9 mouse cellular contexts compared by ENCODE assay signal in genomic region chr16:36934841-36935620, GRCm38 (mm10). TPM values are rescaled to one million over a fixed set of nuclear protein-coding genes. Genes with fewer than 3 reads are reported as not detected.
DNase-seq lines count a peak whose midpoint lies in the region; ATAC-seq and TF ChIP-seq lines count a peak whose summit lies in the region.
"Had no signal": no experiment of that assay in that cellular context is flagged by ENCODE, and none has a peak within 500 bp of the region (broad histone marks: within the 10 kb centered on the region; RNA-seq: fewer than 3 reads in every experiment).

Gene Hcls1, plus strand, starts transcription at chr16:36934983.

- H3K4me2 ChIP-seq in forebrain, postnatal 0 days (ENCODE audit: low read depth): no peak within 1 kb of the TSS
- no peak within 1 kb of the TSS for H3K4me2 ChIP-seq in hindbrain, embryonic 14.5 days (replicated peaks)

- no peak for DNase-seq in left cerebral cortex, adult 2 months (ENCODE audit: extremely low spot score in 1 of 2, low spot score in 2 of 2)
- no peak for DNase-seq in left cerebral cortex, adult 8-10 months (ENCODE audit: low spot score in 2 of 2)
- DNase-seq in kidney, postnatal 36 days: peak; percentile 28 to 47
- DNase-seq in left cerebral cortex, adult 9 months (ENCODE audit: low spot score in 2 of 2): no peak
- DNase-seq in forebrain, postnatal 0 days: no peak
- DNase-seq in hindbrain, embryonic 14.5 days (ENCODE audit: low spot score): no peak

- peak within 1 kb of the TSS; percentile 24; the same call in 1 of the 2 replicates for H3K27ac ChIP-seq in left cerebral cortex, adult 2 months
- H3K27ac ChIP-seq in forebrain, postnatal 0 days (ENCODE audit: low read depth, low read length): no peak within 1 kb of the TSS
- H3K27ac ChIP-seq in hindbrain, embryonic 14.5 days: no peak within 1 kb of the TSS

- H3K4me3 ChIP-seq in left cerebral cortex, adult 2 months: no peak within 1 kb of the TSS
- peak within 1 kb of the TSS; percentile 39 for H3K4me3 ChIP-seq in erythroblast, embryonic 14.5 days (replicated peaks)
- no peak within 1 kb of the TSS for H3K4me3 ChIP-seq in forebrain, postnatal 0 days (ENCODE audit: low read depth, low read length)
- H3K4me3 ChIP-seq in hindbrain, embryonic 14.5 days (replicated peaks; ENCODE audit: low read length): no peak within 1 kb of the TSS
- H3K4me3 ChIP-seq: myocyte had no signal

- no peak for TF ChIP-seq CTCF in left cerebral cortex, adult 2 months (IDR thresholded peaks at IDR 0.05)
- TF ChIP-seq CTCF in forebrain, postnatal 0 days (IDR thresholded peaks at IDR 0.05; ENCODE audit: low read depth): no peak

- ATAC-seq in monocyte, adult 5-6 weeks (replicated peaks; ENCODE audit: insufficient number of reproducible peaks, low FRiP score, low TSS enrichment, poor library complexity, severe bottlenecking): peak; percentile 65
- ATAC-seq in forebrain, postnatal 0 days: no peak
- no peak for ATAC-seq in hindbrain, embryonic 14.5 days (ENCODE audit: low FRiP score)

- H3K36me3 ChIP-seq in erythroblast, embryonic 14.5 days (ENCODE audit: control insufficient read depth): peaks cover 34% of the 10 kb centered on the region
- peaks cover 30% of the 10 kb centered on the region for H3K36me3 ChIP-seq in forebrain, postnatal 0 days (ENCODE audit: insufficient read depth)
- H3K36me3 ChIP-seq in hindbrain, embryonic 14.5 days (replicated peaks; ENCODE audit: control insufficient read depth, insufficient read depth): peaks cover 36% of the 10 kb centered on the region

- intact Hi-C loops in left cerebral cortex, adult 2 months (cut with DNase I): no loop called here

- no peaks in the 10 kb centered on the region for H3K27me3 ChIP-seq in erythroblast, embryonic 14.5 days (ENCODE audit: control insufficient read depth)
- no peaks in the 10 kb centered on the region for H3K27me3 ChIP-seq in forebrain, postnatal 0 days (ENCODE audit: insufficient read depth, low read length)
- H3K27me3 ChIP-seq in hindbrain, embryonic 14.5 days (ENCODE audit: control insufficient read depth, insufficient read depth, low read length): no peaks in the 10 kb centered on the region

- 81% methylated on average over 7 of the region's 7 CpGs for WGBS in forebrain, postnatal 0 days
- WGBS in hindbrain, embryonic 14.5 days: 84% methylated on average over 7 of the region's 7 CpGs

- H3K9me3 ChIP-seq in erythroblast, embryonic 14.5 days (ENCODE audit: control insufficient read depth, low read length): no peaks in the 10 kb centered on the region
- H3K9me3 ChIP-seq in forebrain, postnatal 0 days (ENCODE audit: low read length): no peaks in the 10 kb centered on the region
- H3K9me3 ChIP-seq in hindbrain, embryonic 14.5 days (ENCODE audit: control insufficient read depth, low read length): no peaks in the 10 kb centered on the region

- H3K4me1 ChIP-seq in erythroblast, embryonic 14.5 days (ENCODE audit: control insufficient read depth): peaks cover 15% of the 10 kb centered on the region
- H3K4me1 ChIP-seq in forebrain, postnatal 0 days (ENCODE audit: insufficient read depth): no peaks in the 10 kb centered on the region
- no peaks in the 10 kb centered on the region for H3K4me1 ChIP-seq in hindbrain, embryonic 14.5 days (replicated peaks; ENCODE audit: control insufficient read depth, insufficient read depth, low read length)

- no peak within 1 kb of the TSS for H3K9ac ChIP-seq in forebrain, postnatal 0 days
- no peak within 1 kb of the TSS for H3K9ac ChIP-seq in hindbrain, embryonic 14.5 days

RNA-seq across cellular contexts. Expression of gene Hcls1, which starts in this region (rescaled TPM):
- 1 to 10 TPM; 3.6 to 3.7 TPM for total RNA-seq in left cerebral cortex, adult 2 months (2021)
- 10 to 100 TPM in 2 of 4 experiments, 1 to 10 TPM in 2; 3.6 to 13.4 (median 8.9) TPM for total RNA-seq in left cerebral cortex, adult 8-10 months (2022)
- 0.62 and 0.92 TPM in 2 replicates for polyA plus RNA-seq in erythroblast, embryonic 14.5 days (2012)
- total RNA-seq in monocyte, adult 5-6 weeks (2017): 630 to 720 TPM (median 692 TPM) in 3 replicates
- 0.92 and 1.8 TPM in 2 replicates for total RNA-seq in forebrain, postnatal 0 days (2014; rRNA removed)
- polyA plus RNA-seq in forebrain, postnatal 0 days (2015; fragmentation: Nextera tagmentation; extraction: Ambion mirVana): 2.2 and 2.3 TPM in 2 replicates
- polyA plus RNA-seq in hindbrain, embryonic 14.5 days (2014; fragmentation: Nextera tagmentation; extraction: Ambion mirVana): 0.73 and 0.99 TPM in 2 replicates

Comparison
In these comparisons a context has a peak if more than half of its experiments do, and no peak if none do; other contexts are left out.
1. RNA of gene Hcls1 (total RNA-seq): 630 to 720 TPM in monocyte, adult 5-6 weeks; 3.6 to 13.4 TPM in left cerebral cortex, adult 8-10 months, 3.6 to 3.7 TPM in left cerebral cortex, adult 2 months and 0.92 to 1.8 TPM in forebrain, postnatal 0 days; every median in the first group is over 10 times any median in the second.
2. DNase-seq: peak in kidney, postnatal 36 days (2 of 2); none in left cerebral cortex, adult 2 months (0 of 2), left cerebral cortex, adult 8-10 months (0 of 2), left cerebral cortex, adult 9 months (0 of 2), forebrain, postnatal 0 days (single experiment) and hindbrain, embryonic 14.5 days (single experiment).